Mouse (Mus musculus) gastrocnemius, postnatal 25 days (tissue): ENCODE measurements around the gene Oprd1. TPM values are rescaled to one million over a fixed set of nuclear protein-coding genes. Genes with fewer than 3 reads are reported as not detected.

Source experiments
- DNase-seq: peaks from one replicate; pipeline ENCODE4 v3.0.0; 2022
- total RNA-seq, 2 experiments: library from RNA; stranded (reverse); gene quantifications; 1 replicate in 1 of 2; 2 replicates in 1 of 2; pipeline ENCODE4 v1.2.3; 2021

Oprd1 gene
- total RNA-seq, 2 experiments from 2014 or later = not detected

GRCm38 (mm10) chr4:132133920-132134319 is 10.4 kb downstream of the Oprd1 start:
- no peak for DNase-seq

GRCm38 (mm10) chr4:132133381-132133780 is 10.9 kb downstream of the Oprd1 start:
- DNase-seq = no peak

- no peak for DNase-seq
Measured at GRCm38 (mm10) chr4:132132297-132132696, 12.0 kb downstream of the Oprd1 start.

- no peak for DNase-seq
Measured at GRCm38 (mm10) chr4:132131790-132132189, 12.5 kb downstream of the Oprd1 start.

- no peak for DNase-seq
Measured at GRCm38 (mm10) chr4:132131116-132131515, 13.2 kb downstream of the Oprd1 start.

GRCm38 (mm10) chr4:132130645-132131044 is 13.6 kb downstream of the Oprd1 start:
- no peak for DNase-seq

- DNase-seq = no peak
Measured at GRCm38 (mm10) chr4:132130134-132130533, 14.2 kb downstream of the Oprd1 start.

- DNase-seq = no peak
Measured at GRCm38 (mm10) chr4:132128997-132129636, 15.2 kb downstream of the Oprd1 start.

- no peak for DNase-seq
Measured at GRCm38 (mm10) chr4:132127091-132127490, 17.2 kb downstream of the Oprd1 start.

- DNase-seq = no peak
Measured at GRCm38 (mm10) chr4:132123166-132123565, 21.1 kb downstream of the Oprd1 start.

GRCm38 (mm10) chr4:132121674-132122073 is 22.6 kb downstream of the Oprd1 start:
- no peak for DNase-seq

GRCm38 (mm10) chr4:132119566-132119965 is 24.7 kb downstream of the Oprd1 start:
- DNase-seq = no peak

GRCm38 (mm10) chr4:132116315-132116714 is 28.0 kb downstream of the Oprd1 start:
- no peak for DNase-seq

GRCm38 (mm10) chr4:132113411-132114095 is 30.7 kb downstream of the Oprd1 start:
- DNase-seq = no peak

- no peak for DNase-seq
Measured at GRCm38 (mm10) chr4:132111227-132111626, 33.1 kb downstream of the Oprd1 start.

- no peak for DNase-seq
Measured at GRCm38 (mm10) chr4:132108221-132108620, 36.1 kb downstream of the Oprd1 start.

- no peak for DNase-seq
Measured at GRCm38 (mm10) chr4:132101152-132101551, 43.1 kb downstream of the Oprd1 start.

- DNase-seq = no peak
Measured at GRCm38 (mm10) chr4:132099548-132099947, 44.7 kb downstream of the Oprd1 start.

GRCm38 (mm10) chr4:132095043-132095442 is 49.2 kb downstream of the Oprd1 start:
- DNase-seq = no peak

GRCm38 (mm10) chr4:132093928-132094327 is 50.4 kb downstream of the Oprd1 start:
- no peak for DNase-seq

GRCm38 (mm10) chr4:132093136-132093535 is 51.1 kb downstream of the Oprd1 start:
- DNase-seq = no peak

- no peak for DNase-seq
Measured at GRCm38 (mm10) chr4:132088921-132089320, 55.4 kb downstream of the Oprd1 start.

- no peak for DNase-seq
Measured at GRCm38 (mm10) chr4:132085114-132085513, 59.2 kb downstream of the Oprd1 start.

- DNase-seq = no peak
Measured at GRCm38 (mm10) chr4:132080492-132080983, 63.7 kb downstream of the Oprd1 start.
